Mouse (Mus musculus): Measurements from ENCODE around the gene Apol9a.
"Not testable (repeated sequence)": the region's sequence is repeated elsewhere in the genome, so short reads cannot be mapped to it uniquely, and the experiment has no call there.

- TF ChIP-seq CHD2 (IDR thresholded peaks at IDR 0.05; ENCODE audit: low read depth, low read length); HCFC1 (IDR thresholded peaks at IDR 0.05; ENCODE audit: borderline replicate concordance, insufficient read depth, low read length); ZNF384 (IDR thresholded peaks at IDR 0.05; ENCODE audit: low read depth, low read length): not testable (repeated sequence)
- 0 out of 2 replicates have a peak, but pooled peaks have one; percentile 35 for TF ChIP-seq ZC3H11A (IDR thresholded peaks at IDR 0.05; ENCODE audit: borderline replicate concordance, low read depth, low read length)
Observed at GRCm38 (mm10) chr15:77399027-77399426, 11.9 kb downstream of the Apol9a start, which contains the start of gene Apol7a.

All from ES-E14 (cell line).